Mouse (Mus musculus): Measurements from ENCODE around the gene Pdcd11. TPM values are rescaled to one million over a fixed set of nuclear protein-coding genes. Genes with fewer than 3 reads are reported as not detected.

Pdcd11 gene
- polyA plus RNA-seq, 2 experiments = 3.5 to 8.0 TPM

- TF ChIP-seq EP300 (IDR thresholded peaks at IDR 0.05; ENCODE audit: low read depth) (no peak), CTCF (IDR thresholded peaks at IDR 0.05; ENCODE audit: low read depth) (no peak)
- DNase-seq (ENCODE audit: low read depth in 3 of 3, low spot score in 3 of 3) = no peak
Observed at GRCm38 (mm10) chr19:47180011-47180410, 89.4 kb downstream of the Pdcd11 start.

More at GRCm38 (mm10) chr19:47180011-47180410, 89.4 kb downstream of the Pdcd11 start:
- Histone ChIP-seq H3K9ac (replicated peaks) (no peak overlapping the region), H3K27me3 (ENCODE audit: control insufficient read depth, insufficient read depth, low read length) (peaks cover 40% of the 10 kb centered on the region), H3K4me2 (ENCODE audit: low read depth) (no peak overlapping the region), H3K36me3 (replicated peaks; ENCODE audit: control insufficient read depth, insufficient read depth, low read depth) (no peaks in the 10 kb centered on the region), H3K27ac (no peak overlapping the region), H3K4me3 (ENCODE audit: insufficient read depth in 1 of 2, low read depth in 2 of 2, low read length in 2 of 2) (no peak overlapping the region), H3K9me3 (ENCODE audit: control insufficient read depth, low read length) (no peaks in the 10 kb centered on the region), H3K4me1 (replicated peaks; ENCODE audit: control insufficient read depth in 2 of 2, insufficient read depth in 2 of 2, low read length in 1 of 2) (0 out of 4 replicates have a peak, but pooled peaks cover 0 to 2% of the 10 kb centered on the region in 2 experiments)
- ATAC-seq (ENCODE audit: insufficient read depth) = no peak
- 23% methylated on average over 8 of the region's 8 CpGs for WGBS (ENCODE audit: insufficient replicate concordance)

Other genes with a start within 250 kb of the Pdcd11 start
- 0.02 and 0.36 TPM in 2 replicates for gene Ina, start 76.1 kb upstream of the Pdcd11 start, polyA plus RNA-seq (2012; rRNA removed)
- gene Ina, start 76.1 kb upstream of the Pdcd11 start, polyA plus RNA-seq (2014; fragmentation: Nextera tagmentation; extraction: Ambion mirVana) = 0.09 TPM in 1 of 2 replicates, not detected in the other
- gene Nt5c2, start 75.6 kb upstream of the Pdcd11 start, polyA plus RNA-seq (2012; rRNA removed) = 10.7 and 14.9 TPM in 2 replicates
- gene Nt5c2, start 75.6 kb upstream of the Pdcd11 start, polyA plus RNA-seq (2014; fragmentation: Nextera tagmentation; extraction: Ambion mirVana) = 45.0 and 52.3 TPM in 2 replicates
- 6.2 and 10.4 TPM in 2 replicates for gene Pcgf6, start 39.9 kb upstream of the Pdcd11 start, polyA plus RNA-seq (2012; rRNA removed)
- gene Pcgf6, start 39.9 kb upstream of the Pdcd11 start, polyA plus RNA-seq (2014; fragmentation: Nextera tagmentation; extraction: Ambion mirVana) = 7.5 and 9.8 TPM in 2 replicates
- 3.1 and 4.7 TPM in 2 replicates for gene Taf5, start 23.0 kb upstream of the Pdcd11 start, polyA plus RNA-seq (2012; rRNA removed)
- gene Taf5, start 23.0 kb upstream of the Pdcd11 start, polyA plus RNA-seq (2014; fragmentation: Nextera tagmentation; extraction: Ambion mirVana) = 5.3 and 6.0 TPM in 2 replicates
- gene Usmg5, start 121 bp upstream of the Pdcd11 start, polyA plus RNA-seq (2012; rRNA removed) = 351 and 427 TPM in 2 replicates
- 916 and 969 TPM in 2 replicates for gene Usmg5, start 121 bp upstream of the Pdcd11 start, polyA plus RNA-seq (2014; fragmentation: Nextera tagmentation; extraction: Ambion mirVana)
- 1.4 and 1.5 TPM in 2 replicates for gene Calhm2, start 47.5 kb downstream of the Pdcd11 start, polyA plus RNA-seq (2012; rRNA removed)
- 0.29 and 0.48 TPM in 2 replicates for gene Calhm2, start 47.5 kb downstream of the Pdcd11 start, polyA plus RNA-seq (2014; fragmentation: Nextera tagmentation; extraction: Ambion mirVana)
- gene Calhm1, start 53.5 kb downstream of the Pdcd11 start, polyA plus RNA-seq (2012; rRNA removed) = not detected in 2 replicates
- gene Calhm1, start 53.5 kb downstream of the Pdcd11 start, polyA plus RNA-seq (2014; fragmentation: Nextera tagmentation; extraction: Ambion mirVana) = not detected in 2 replicates
- gene Calhm3, start 67.0 kb downstream of the Pdcd11 start, polyA plus RNA-seq (2012; rRNA removed) = not detected in 2 replicates
- not detected in 2 replicates for gene Calhm3, start 67.0 kb downstream of the Pdcd11 start, polyA plus RNA-seq (2014; fragmentation: Nextera tagmentation; extraction: Ambion mirVana)
- 0.70 and 0.79 TPM in 2 replicates for gene Neurl1a, start 88.1 kb downstream of the Pdcd11 start, polyA plus RNA-seq (2012; rRNA removed)
- 0.53 and 0.82 TPM in 2 replicates for gene Neurl1a, start 88.1 kb downstream of the Pdcd11 start, polyA plus RNA-seq (2014; fragmentation: Nextera tagmentation; extraction: Ambion mirVana)